Mouse (Mus musculus): ENCODE measurements around the gene Pdx1. TPM values are rescaled to one million over a fixed set of nuclear protein-coding genes. Genes with fewer than 3 reads are reported as not detected.

Gene Pdx1
- total and polyA plus RNA-seq, 3 experiments: not detected

DNA sequence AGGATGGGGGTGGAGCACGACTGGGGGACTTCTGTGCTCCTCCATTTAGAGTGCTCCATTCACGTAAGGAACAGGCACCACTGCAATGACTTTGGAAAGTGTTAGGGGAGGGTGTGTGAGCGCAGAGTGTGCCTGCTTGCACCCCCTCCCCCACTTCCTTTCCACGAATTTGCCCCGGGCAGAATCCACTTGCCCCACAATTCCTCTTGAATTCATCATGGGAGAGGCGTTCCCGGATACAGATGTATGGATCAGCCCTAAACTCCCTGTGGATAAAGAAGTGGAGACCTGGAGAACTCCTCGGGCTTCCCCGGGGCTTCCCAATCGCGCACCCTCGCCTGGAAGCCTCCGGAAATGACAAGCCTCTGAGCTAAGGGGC lies 7.8 kb downstream of the Pdx1 start:
- in situ Hi-C loops (cut with MboI; ENCODE audit: low pct_ligation_motif_present, low pct_unique_long_range_greater_than_20kb, low sequenced_read_pairs) (no loop called here), dilution Hi-C loops (cut with MboI; ENCODE audit: extremely low pct_ligation_motif_present, extremely low pct_unique_long_range_greater_than_20kb, low sequenced_read_pairs) (no loop called here)
- H3K27me3 ChIP-seq (replicated peaks): peaks cover 64% of the 10 kb centered on the region
- no peaks in the 10 kb centered on the region for H3K4me1 ChIP-seq (ENCODE audit: control insufficient read depth in 1 of 2, insufficient read depth in 2 of 2)
- no peak overlapping the region for H3K4me3 ChIP-seq (replicated peaks in 1 of 3; ENCODE audit: low read depth in 2 of 3, low read length in 2 of 3, poor library complexity in 1 of 3)
- H3K9ac ChIP-seq (ENCODE audit: insufficient read depth, low read depth): no peak overlapping the region
- no peak overlapping the region for H3K4me2 ChIP-seq (ENCODE audit: insufficient read depth, low read depth, poor library complexity, severe bottlenecking)
- H3K27ac ChIP-seq (ENCODE audit: insufficient read depth, low read depth): no peak overlapping the region
- DNase-seq (ENCODE audit: extremely low read depth): no peak
- TF ChIP-seq E2F4 (IDR thresholded peaks at IDR 0.05; ENCODE audit: insufficient replicate concordance, low read depth, low read length) (no peak), RCOR1 (conservative IDR thresholded peaks at IDR 0.05; ENCODE audit: low read depth, low read length) (no peak)
- no peaks in the 10 kb centered on the region for H3K9me3 ChIP-seq (replicated peaks; ENCODE audit: low read length)
- H3K79me2 ChIP-seq (replicated peaks; ENCODE audit: control insufficient read depth, extremely low read depth, insufficient read depth, poor library complexity, severe bottlenecking): no peaks in the 10 kb centered on the region
- H3K36me3 ChIP-seq (replicated peaks in 1 of 2; ENCODE audit: control insufficient read depth in 1 of 2, insufficient read depth in 1 of 2, low read length in 1 of 2): no peaks in the 10 kb centered on the region

DNA sequence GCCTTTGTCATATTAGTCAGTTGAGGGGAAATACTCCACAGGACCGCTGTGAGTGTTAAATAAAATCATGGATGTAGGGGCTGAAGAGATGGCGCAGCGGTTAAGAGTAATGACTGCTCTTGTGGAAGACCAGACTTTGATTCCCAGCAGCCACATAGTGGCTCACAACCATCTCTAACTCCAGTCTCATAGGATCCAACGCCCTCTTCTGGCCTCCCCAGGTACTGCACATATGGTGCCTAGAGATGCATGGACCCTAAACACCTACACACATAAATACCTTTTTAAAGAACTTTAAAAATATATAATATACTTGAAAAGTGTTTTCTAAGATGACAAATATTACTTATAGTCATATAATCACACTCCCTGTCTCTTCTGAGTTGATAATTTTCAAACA lies 14.6 kb downstream of the Pdx1 start:
- H3K27ac ChIP-seq (ENCODE audit: insufficient read depth, low read depth): no peak overlapping the region

GRCm38 (mm10) chr5:147291764-147292505 lies 22.2 kb downstream of the Pdx1 start:
- peaks cover 18% of the 10 kb centered on the region for H3K27me3 ChIP-seq (replicated peaks)
- H3K36me3 ChIP-seq (replicated peaks in 1 of 2; ENCODE audit: control insufficient read depth in 1 of 2, insufficient read depth in 1 of 2, low read length in 1 of 2): no peaks in the 10 kb centered on the region
- DNase-seq (ENCODE audit: extremely low read depth): no peak
- no peaks in the 10 kb centered on the region for H3K9me3 ChIP-seq (replicated peaks; ENCODE audit: low read length)
- no peak overlapping the region for H3K9ac ChIP-seq (ENCODE audit: insufficient read depth, low read depth)
- in situ Hi-C loops (cut with MboI; ENCODE audit: low pct_ligation_motif_present, low pct_unique_long_range_greater_than_20kb, low sequenced_read_pairs): no loop called here
- no peak overlapping the region for H3K4me2 ChIP-seq (ENCODE audit: insufficient read depth, low read depth, poor library complexity, severe bottlenecking)
- TF ChIP-seq POLR2AphosphoS2 (IDR thresholded peaks at IDR 0.05; ENCODE audit: low read depth, low read length) (no peak), NELFE (IDR thresholded peaks at IDR 0.05; ENCODE audit: low read depth, low read length) (no peak)
- no peaks in the 10 kb centered on the region for H3K79me2 ChIP-seq (replicated peaks; ENCODE audit: control insufficient read depth, extremely low read depth, insufficient read depth, poor library complexity, severe bottlenecking)
- no peak overlapping the region for H3K4me3 ChIP-seq (replicated peaks in 1 of 3; ENCODE audit: low read depth in 2 of 3, low read length in 2 of 3, poor library complexity in 1 of 3)
- dilution Hi-C loops (cut with MboI; ENCODE audit: extremely low pct_ligation_motif_present, extremely low pct_unique_long_range_greater_than_20kb, low sequenced_read_pairs): no loop called here
- H3K27ac ChIP-seq (ENCODE audit: insufficient read depth, low read depth): no peak overlapping the region
- H3K4me1 ChIP-seq (ENCODE audit: control insufficient read depth in 1 of 2, insufficient read depth in 2 of 2): peaks cover 3 to 9% of the 10 kb centered on the region in 2 experiments; a peak in 2 of 4 replicates

More for the DNA sequence above, 14.6 kb downstream of the Pdx1 start:
- in situ Hi-C loops (cut with MboI; ENCODE audit: low pct_ligation_motif_present, low pct_unique_long_range_greater_than_20kb, low sequenced_read_pairs) (no loop called here), dilution Hi-C loops (cut with MboI; ENCODE audit: extremely low pct_ligation_motif_present, extremely low pct_unique_long_range_greater_than_20kb, low sequenced_read_pairs) (no loop called here)
- no peak overlapping the region for H3K4me3 ChIP-seq (replicated peaks in 1 of 3; ENCODE audit: low read depth in 2 of 3, low read length in 2 of 3, poor library complexity in 1 of 3)
- no peaks in the 10 kb centered on the region for H3K9me3 ChIP-seq (replicated peaks; ENCODE audit: low read length)
- no peaks in the 10 kb centered on the region for H3K79me2 ChIP-seq (replicated peaks; ENCODE audit: control insufficient read depth, extremely low read depth, insufficient read depth, poor library complexity, severe bottlenecking)
- no peak for TF ChIP-seq MAX (IDR thresholded peaks at IDR 0.05; ENCODE audit: low read length)
- no peak for TF ChIP-seq ZC3H11A (IDR thresholded peaks at IDR 0.05; ENCODE audit: low read depth, low read length)
- TF ChIP-seq CTCF (conservative IDR thresholded peaks at IDR 0.05 in 1 of 2, IDR thresholded peaks at IDR 0.05 in 1 of 2; ENCODE audit: low read depth in 2 of 2, low read length in 2 of 2): peak in 1 of 2 experiments; percentile 39; a peak in 2 of 4 replicates
- TF ChIP-seq HCFC1 (IDR thresholded peaks at IDR 0.05; ENCODE audit: low read depth, low read length): no peak
- 0 out of 2 replicates have a peak overlapping the region, but pooled peaks have one; percentile 32 for H3K4me2 ChIP-seq (ENCODE audit: insufficient read depth, low read depth, poor library complexity, severe bottlenecking)
- H3K4me1 ChIP-seq (ENCODE audit: control insufficient read depth in 1 of 2, insufficient read depth in 2 of 2): peaks cover 0 to 7% of the 10 kb centered on the region in 2 experiments; a peak in 1 of 4 replicates
- no peaks in the 10 kb centered on the region for H3K36me3 ChIP-seq (replicated peaks in 1 of 2; ENCODE audit: control insufficient read depth in 1 of 2, insufficient read depth in 1 of 2, low read length in 1 of 2)
- DNase-seq (ENCODE audit: extremely low read depth): peak; percentile 17
- peaks cover 14% of the 10 kb centered on the region for H3K27me3 ChIP-seq (replicated peaks)
- H3K9ac ChIP-seq (ENCODE audit: insufficient read depth, low read depth): no peak overlapping the region
